Mouse (Mus musculus) thymus, adult 18-20 months (tissue): ENCODE measurements around the gene Cox6b2.

Experiments used
- DNase-seq, 2 experiments: peaks; one replicate each; pipeline ENCODE4 v3.0.0; 2022; ENCODE audit warnings: mixed read lengths in 2 of 2

The Cox6b2 gene

GRCm38 (mm10) chr7:4705098-4705497 is 47.8 kb downstream of the Cox6b2 start:
- DNase-seq, result no peak

- no peak for DNase-seq
These were observed 49.7 kb downstream of the Cox6b2 start for GRCm38 (mm10) chr7:4703195-4703594.

GRCm38 (mm10) chr7:4702334-4702733 is 50.6 kb downstream of the Cox6b2 start:
- DNase-seq, result no peak
